Mouse (Mus musculus) E14TG2a.4 (cell line): ENCODE measurements around the gene Arhgap10.

Experiments
- CTCF ChIP-seq: conservative IDR thresholded peaks from 2 replicates; pipeline ENCODE4 v1.5.1; 2014; ENCODE audit warnings: low read length
- POU5F1 ChIP-seq: IDR thresholded peaks from 2 replicates; pipeline ENCODE4 v1.6.1; 2014; ENCODE audit warnings: low read length, borderline replicate concordance

- TF ChIP-seq POU5F1 (no peak), CTCF (peak; percentile 90)
Observed at GRCm38 (mm10) chr8:77419731-77420130, 98.0 kb downstream of the Arhgap10 start.
